In genomic region chr11:118342400-118342981, GRCm38 (mm10) we compare ENCODE assay signal across 10 mouse cellular contexts. TPM values are rescaled to one million over a fixed set of nuclear protein-coding genes. Genes with fewer than 3 reads are reported as not detected.
DNase-seq lines count a peak whose midpoint lies in the region; ATAC-seq and TF ChIP-seq lines count a peak whose summit lies in the region.
"Had no signal": no experiment of that assay in that cellular context is flagged by ENCODE, and none has a peak within 500 bp of the region (broad histone marks: within the 10 kb centered on the region; RNA-seq: fewer than 3 reads in every experiment).

Gene Cep295nl (minus strand): TSS chr11:118342500.

- no peak within 1 kb of the TSS for H3K9ac ChIP-seq in lung, postnatal 0 days (replicated peaks; ENCODE audit: low read depth)
- no peak within 1 kb of the TSS for H3K9ac ChIP-seq in embryonic facial prominence, embryonic 11.5 days (replicated peaks; ENCODE audit: low read length)
- no peak within 1 kb of the TSS for H3K9ac ChIP-seq in neural tube, embryonic 15.5 days (replicated peaks)
- H3K9ac ChIP-seq: liver, embryonic 14.5 days had no signal

- H3K4me3 ChIP-seq in lung, postnatal 0 days (ENCODE audit: low read depth, low read length): no peak within 1 kb of the TSS
- no peak within 1 kb of the TSS for H3K4me3 ChIP-seq in embryonic facial prominence, embryonic 11.5 days (ENCODE audit: low read depth, low read length)
- H3K4me3 ChIP-seq in neural tube, embryonic 15.5 days (replicated peaks): no peak within 1 kb of the TSS
- H3K4me3 ChIP-seq in layer of hippocampus, adult 2 months: no peak within 1 kb of the TSS

- peak; percentile 33 for DNase-seq in lung, postnatal 0 days (ENCODE audit: low spot score)
- DNase-seq in lung, postnatal 25 days (ENCODE audit: low spot score): no peak
- DNase-seq in embryonic facial prominence, embryonic 11.5 days (ENCODE audit: low spot score): peak; percentile 45
- peak; percentile 57 to 69 for DNase-seq in kidney, postnatal 4 days
- DNase-seq in left cerebral cortex, postnatal 10 days (ENCODE audit: extremely low spot score in 1 of 2, low spot score in 2 of 2): no peak
- no peak for DNase-seq in heart, postnatal 10 days
- no peak for DNase-seq in layer of hippocampus, adult 2 months (ENCODE audit: low spot score in 2 of 2)
- DNase-seq: gastrocnemius, postnatal 36 days had no signal

- H3K36me3 ChIP-seq in lung, postnatal 0 days (ENCODE audit: insufficient read depth, low read length): no peaks in the 10 kb centered on the region
- no peaks in the 10 kb centered on the region for H3K36me3 ChIP-seq in embryonic facial prominence, embryonic 11.5 days (replicated peaks; ENCODE audit: control insufficient read depth, insufficient read depth, low read depth, low read length)
- H3K36me3 ChIP-seq in neural tube, embryonic 15.5 days: no peaks in the 10 kb centered on the region

- TF ChIP-seq EP300 in lung, postnatal 0 days (IDR thresholded peaks at IDR 0.05): no peak

- no peaks in the 10 kb centered on the region for H3K9me3 ChIP-seq in lung, postnatal 0 days (ENCODE audit: low read length)
- no peaks in the 10 kb centered on the region for H3K9me3 ChIP-seq in embryonic facial prominence, embryonic 11.5 days (replicated peaks; ENCODE audit: control insufficient read depth, low read length)
- H3K9me3 ChIP-seq in neural tube, embryonic 15.5 days (replicated peaks): no peaks in the 10 kb centered on the region

- H3K27me3 ChIP-seq in lung, postnatal 0 days (replicated peaks; ENCODE audit: insufficient read depth, low read length): no peaks in the 10 kb centered on the region
- no peaks in the 10 kb centered on the region for H3K27me3 ChIP-seq in embryonic facial prominence, embryonic 11.5 days (ENCODE audit: control insufficient read depth, insufficient read depth, low read length)
- H3K27me3 ChIP-seq in neural tube, embryonic 15.5 days (replicated peaks): no peaks in the 10 kb centered on the region

- intact Hi-C loops in left cerebral cortex, postnatal 10 days (cut with DNase I): no loop called here
- intact Hi-C loops in heart, postnatal 10 days (cut with DNase I): no loop called here

- ATAC-seq in lung, postnatal 0 days: no peak; the same call in 1 of the 2 replicates
- no peak for ATAC-seq in embryonic facial prominence, embryonic 11.5 days (replicated peaks; ENCODE audit: insufficient number of reproducible peaks, low FRiP score, low TSS enrichment, low read depth)
- ATAC-seq in neural tube, embryonic 15.5 days (ENCODE audit: low FRiP score): no peak

- WGBS in lung, postnatal 0 days: 20% methylated on average over 7 of the region's 7 CpGs
- 43% methylated on average over 7 of the region's 7 CpGs for WGBS in embryonic facial prominence, embryonic 11.5 days
- 42% methylated on average over 7 of the region's 7 CpGs for WGBS in neural tube, embryonic 15.5 days

- H3K4me2 ChIP-seq in lung, postnatal 0 days (replicated peaks; ENCODE audit: low read depth, low read length): no peak within 1 kb of the TSS
- no peak within 1 kb of the TSS for H3K4me2 ChIP-seq in embryonic facial prominence, embryonic 11.5 days (ENCODE audit: low read depth, low read length)
- H3K4me2 ChIP-seq in neural tube, embryonic 15.5 days: no peak within 1 kb of the TSS

- H3K27ac ChIP-seq in lung, postnatal 0 days (ENCODE audit: low read length): no peak within 1 kb of the TSS
- H3K27ac ChIP-seq in embryonic facial prominence, embryonic 11.5 days (replicated peaks; ENCODE audit: low read depth, low read length): no peak within 1 kb of the TSS
- H3K27ac ChIP-seq in neural tube, embryonic 15.5 days (replicated peaks): peak within 1 kb of the TSS; percentile 28; the same call in 1 of the 2 replicates
- no peak within 1 kb of the TSS for H3K27ac ChIP-seq in layer of hippocampus, adult 2 months
- H3K27ac ChIP-seq: liver, embryonic 14.5 days had no signal

- H3K4me1 ChIP-seq in lung, postnatal 0 days (ENCODE audit: insufficient read depth, low read depth, low read length): no peaks in the 10 kb centered on the region
- H3K4me1 ChIP-seq in embryonic facial prominence, embryonic 11.5 days (ENCODE audit: control insufficient read depth, insufficient read depth, low read length): no peaks in the 10 kb centered on the region
- H3K4me1 ChIP-seq in neural tube, embryonic 15.5 days: peaks cover 49% of the 10 kb centered on the region

- no peak for TF ChIP-seq CTCF in lung, postnatal 0 days (IDR thresholded peaks at IDR 0.05)
- TF ChIP-seq CTCF in layer of hippocampus, adult 2 months (conservative IDR thresholded peaks at IDR 0.05): no peak

RNA-seq across cellular contexts. Expression of gene Cep295nl, which starts in this region (rescaled TPM):
- 0.44 and 0.88 TPM in 2 replicates for polyA plus RNA-seq in lung, postnatal 0 days (2015; fragmentation: Nextera tagmentation; extraction: Ambion mirVana)
- 0.21 and 0.76 TPM in 2 replicates for polyA plus RNA-seq in embryonic facial prominence, embryonic 11.5 days (2014; fragmentation: Nextera tagmentation; extraction: Ambion mirVana)
- 0.18 and 0.37 TPM in 2 replicates for polyA plus RNA-seq in neural tube, embryonic 15.5 days (2015; fragmentation: Nextera tagmentation; extraction: Ambion mirVana)
- 1 to 10 TPM; 1.3 to 1.7 TPM for total RNA-seq in left cerebral cortex, postnatal 10 days (2021)
- total RNA-seq in heart, postnatal 10 days (2021): 1 to 10 TPM; 1.4 to 2.0 TPM
- total RNA-seq in layer of hippocampus, adult 2 months (2021): 1 to 10 TPM; 1.1 to 1.6 TPM

Comparison
In these comparisons a context has a peak if more than half of its experiments do, and no peak if none do; other contexts are left out.
1. Peak in DNase-seq in lung, postnatal 0 days; RNA of the gene not detected or under 1 TPM.
2. Peak in DNase-seq in embryonic facial prominence, embryonic 11.5 days; RNA of the gene not detected or under 1 TPM.
3. DNase-seq: peak in kidney, postnatal 4 days (2 of 2); none in lung, postnatal 25 days (single experiment), left cerebral cortex, postnatal 10 days (0 of 2), heart, postnatal 10 days (0 of 2) and layer of hippocampus, adult 2 months (0 of 2).